Mouse (Mus musculus): ENCODE results near the gene Gtf3c1. TPM values are rescaled to one million over a fixed set of nuclear protein-coding genes. Genes with fewer than 3 reads are reported as not detected.

The Gtf3c1 gene
- total RNA-seq, 2 experiments from 2014 or later: 13.0 to 22.4 TPM

- peak; percentile 47 for ATAC-seq (ENCODE audit: poor library complexity, severe bottlenecking)
Observed at GRCm38 (mm10) chr7:125597083-125597482, 110.5 kb downstream of the Gtf3c1 start.

DNA sequence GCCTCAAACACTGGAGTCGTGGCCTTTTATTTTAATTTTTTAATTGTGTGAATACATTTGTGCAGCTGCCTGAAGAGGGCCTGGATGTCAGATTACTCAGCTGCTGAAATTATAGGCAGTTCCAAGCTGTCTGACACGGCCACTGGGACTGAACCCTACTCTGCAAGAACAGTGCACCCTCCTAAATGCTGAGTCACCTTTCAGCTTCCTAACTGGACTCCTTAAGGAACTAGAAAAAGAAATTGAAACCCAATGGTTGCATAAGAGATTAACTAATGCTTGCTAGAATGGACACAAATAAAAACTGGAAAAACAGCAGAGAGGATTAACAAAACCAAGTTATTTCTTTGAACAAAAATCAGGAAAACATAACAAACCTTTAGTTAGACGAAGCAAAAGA is 111.2 kb downstream of the Gtf3c1 start:
- peak; percentile 27 for ATAC-seq (ENCODE audit: poor library complexity, severe bottlenecking)

GRCm38 (mm10) chr7:125593831-125594230 is 113.7 kb downstream of the Gtf3c1 start:
- peak; percentile 81 for ATAC-seq (ENCODE audit: poor library complexity, severe bottlenecking)

Other genes starting within 250 kb of the Gtf3c1 start
- gene Nsmce1, start 216.2 kb downstream of the Gtf3c1 start, total RNA-seq (2015): 62.5 and 74.2 TPM in 2 replicates
- 73.6 and 73.8 TPM in 2 replicates for gene Nsmce1, start 216.2 kb downstream of the Gtf3c1 start, total RNA-seq (2017)
- 11.9 and 15.9 TPM in 2 replicates for gene Il4ra, start 155.7 kb downstream of the Gtf3c1 start, total RNA-seq (2015)
- gene Il4ra, start 155.7 kb downstream of the Gtf3c1 start, total RNA-seq (2017): 29.8 and 31.7 TPM in 2 replicates
- 0.62 and 0.83 TPM in 2 replicates for gene Il21r, start 104.4 kb downstream of the Gtf3c1 start, total RNA-seq (2015)
- 1.8 and 2.2 TPM in 2 replicates for gene Il21r, start 104.4 kb downstream of the Gtf3c1 start, total RNA-seq (2017)
- gene D430042O09Rik, start 108 bp upstream of the Gtf3c1 start, total RNA-seq (2015): 8.0 and 12.1 TPM in 2 replicates
- gene D430042O09Rik, start 108 bp upstream of the Gtf3c1 start, total RNA-seq (2017): 7.9 and 10.2 TPM in 2 replicates